Mouse (Mus musculus): ENCODE data around the gene Rnf208.

The Rnf208 gene

DNA sequence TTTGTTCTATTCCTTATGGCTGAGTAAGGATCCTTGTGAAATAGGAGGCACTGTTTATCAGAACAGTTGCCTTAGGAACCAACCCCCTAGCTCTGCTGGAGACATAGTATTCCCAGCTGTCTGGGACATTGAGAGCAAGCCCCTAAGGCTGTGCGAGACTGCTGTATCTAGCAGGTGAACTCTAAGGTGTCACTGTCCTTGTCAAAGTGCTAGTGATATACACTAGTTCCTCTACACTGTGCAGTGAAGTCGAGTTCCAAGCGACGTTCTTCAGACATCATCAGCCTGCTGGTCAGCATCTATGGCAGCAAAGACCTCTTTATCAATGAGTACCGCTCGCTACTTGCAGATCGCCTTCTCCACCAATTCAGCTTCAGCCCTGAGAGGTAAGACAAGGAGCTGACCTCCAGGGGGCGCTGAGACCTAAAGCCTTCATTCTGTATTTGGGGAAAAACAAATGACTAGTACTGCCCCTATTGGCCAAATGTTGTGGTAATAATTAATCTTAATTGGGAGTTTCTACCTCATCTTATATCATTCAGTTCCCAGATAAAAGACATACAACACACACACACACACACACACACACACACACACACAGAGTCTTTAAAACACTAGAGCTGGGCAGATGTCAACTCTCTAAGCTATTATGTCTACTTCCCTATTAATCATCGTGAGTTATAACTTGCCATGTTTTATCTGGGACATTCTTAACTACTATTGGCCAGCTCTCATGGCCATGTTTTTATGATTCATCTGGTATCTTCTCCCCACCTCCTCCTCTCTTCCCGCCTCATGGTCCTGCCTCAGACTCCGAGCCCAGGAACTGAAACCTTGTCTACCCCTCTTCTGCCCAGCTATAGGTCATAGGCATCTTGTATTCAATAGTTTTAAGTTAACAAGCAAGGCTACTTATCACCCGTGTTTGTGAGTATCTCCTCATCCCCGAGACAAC is 37.1 kb downstream of the Rnf208 start:
- DNase-seq (ENCODE audit: low spot score in 2 of 2): peak in 1 of 2 experiments; percentile 39

DNA sequence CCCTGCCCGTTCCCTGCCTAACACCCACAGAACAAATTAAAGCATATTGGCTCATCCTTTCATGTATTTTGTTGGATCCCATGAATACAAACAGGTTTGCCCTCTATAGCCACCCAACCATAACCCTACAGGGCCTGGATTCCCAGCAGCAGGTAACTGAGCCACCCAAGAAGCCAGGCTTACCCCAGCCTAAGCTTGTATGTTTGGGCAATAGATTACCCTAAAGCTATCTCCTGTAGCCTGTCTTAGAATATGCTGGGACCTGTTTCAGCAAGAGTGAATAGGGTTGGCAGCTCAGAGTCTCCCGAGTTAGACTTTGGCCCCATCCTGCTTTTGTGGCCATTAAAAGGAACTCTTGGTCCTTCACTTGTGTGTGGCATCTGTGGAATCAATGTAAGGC is 43.5 kb downstream of the Rnf208 start:
- no peak for DNase-seq (ENCODE audit: low spot score in 2 of 2)

- no peak for DNase-seq (ENCODE audit: low spot score in 2 of 2)
Observed at GRCm38 (mm10) chr2:25286314-25286713, 44.3 kb downstream of the Rnf208 start.

- DNase-seq (ENCODE audit: low spot score in 2 of 2): no peak
Observed at GRCm38 (mm10) chr2:25286837-25287636, 45.0 kb downstream of the Rnf208 start.

DNA sequence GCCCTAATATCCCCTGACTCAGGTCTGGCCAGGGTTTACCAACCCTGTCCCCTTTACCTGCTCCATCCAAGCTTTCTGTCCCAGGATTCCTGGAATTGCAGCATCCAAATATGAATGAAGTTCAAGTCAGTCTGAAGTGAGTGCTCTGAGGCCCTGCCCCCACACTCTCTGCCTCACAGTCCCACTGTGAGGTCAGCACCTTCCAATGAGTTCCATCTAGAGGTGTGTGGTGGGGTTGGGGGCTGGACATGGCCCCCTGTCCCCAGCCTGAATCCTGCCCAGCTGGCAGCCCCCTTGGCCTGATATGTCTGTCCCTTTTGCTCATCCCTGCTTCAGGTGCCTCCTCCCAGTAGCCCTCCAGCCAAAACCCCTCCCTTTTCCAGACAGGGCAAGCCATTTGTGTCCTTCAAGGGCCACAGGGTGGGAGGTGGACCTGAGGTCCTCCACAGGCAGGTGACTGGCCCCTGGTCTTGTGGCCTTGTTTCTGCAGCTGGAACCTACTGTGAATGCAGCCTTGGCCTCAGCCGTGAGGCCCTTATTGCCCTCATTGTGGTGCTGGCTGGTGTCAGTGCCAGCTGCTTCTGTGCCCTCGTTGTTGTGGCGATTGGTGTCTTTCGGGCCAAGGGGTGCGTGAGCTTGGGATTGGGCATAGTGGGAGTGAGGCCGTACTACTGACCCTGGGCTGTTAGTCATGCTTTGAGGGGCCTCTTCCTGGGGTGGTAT is 46.0 kb downstream of the Rnf208 start, which contains the start of gene Tmem210:
TSS of gene Tmem210 (plus strand) at position 219 of the 723 bp plus-strand sequence.
- no peak for DNase-seq (ENCODE audit: low spot score in 2 of 2)

DNA sequence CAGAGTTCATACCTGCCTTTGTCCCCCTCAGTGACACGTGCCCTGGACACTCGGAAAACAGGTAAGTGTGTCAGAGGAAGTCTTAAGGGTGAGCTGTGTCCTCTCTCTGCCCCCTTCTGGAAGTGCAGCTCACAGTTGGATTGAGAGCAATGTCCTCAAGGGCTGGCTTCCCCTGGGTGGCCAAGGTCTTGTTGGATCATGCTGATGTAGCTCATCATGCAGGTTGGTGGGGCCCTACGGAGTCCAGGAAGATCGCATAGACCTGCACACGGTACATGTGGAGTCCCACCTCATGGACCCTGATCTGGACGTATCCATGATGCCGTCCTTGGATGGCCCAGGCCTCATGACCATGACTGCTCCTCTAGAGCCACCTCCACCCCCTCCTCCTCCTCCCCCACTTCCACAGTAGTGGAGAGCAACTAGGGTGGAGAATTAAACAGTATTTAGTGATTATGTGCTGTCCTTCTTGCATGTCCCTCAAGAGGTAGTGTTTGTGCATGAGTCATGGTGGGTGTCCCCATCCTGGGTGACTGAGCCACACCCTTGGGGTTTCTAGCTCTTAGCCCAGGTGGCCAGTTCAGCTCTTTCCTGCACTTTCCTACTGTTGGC is 46.8 kb downstream of the Rnf208 start:
- no peak for DNase-seq (ENCODE audit: low spot score in 2 of 2)

DNA sequence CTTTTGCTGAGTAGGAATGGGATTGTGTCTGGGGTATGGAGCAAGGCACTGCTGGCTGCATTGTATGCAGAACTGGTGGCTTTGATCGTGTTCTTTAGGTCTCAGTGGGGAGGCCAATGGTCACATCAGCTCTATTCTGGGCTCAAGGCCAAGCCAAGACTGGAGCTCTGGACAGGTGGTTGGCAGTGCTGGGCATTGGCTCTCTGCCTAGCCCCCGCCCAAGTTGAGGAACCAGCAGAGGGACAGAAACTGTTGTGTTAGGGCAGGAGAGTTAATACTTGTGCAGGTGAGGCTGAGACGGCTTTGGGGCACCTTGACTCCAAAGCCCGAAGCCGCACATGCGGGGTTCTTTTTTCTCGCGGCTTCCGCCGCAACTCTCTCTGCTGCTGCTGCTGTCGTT is 47.6 kb downstream of the Rnf208 start, which contains the start of gene Lrrc26:
TSS of gene Lrrc26 (plus strand) at position 265 of the 400 bp plus-strand sequence.
- no peak for DNase-seq (ENCODE audit: low spot score in 2 of 2)

DNA sequence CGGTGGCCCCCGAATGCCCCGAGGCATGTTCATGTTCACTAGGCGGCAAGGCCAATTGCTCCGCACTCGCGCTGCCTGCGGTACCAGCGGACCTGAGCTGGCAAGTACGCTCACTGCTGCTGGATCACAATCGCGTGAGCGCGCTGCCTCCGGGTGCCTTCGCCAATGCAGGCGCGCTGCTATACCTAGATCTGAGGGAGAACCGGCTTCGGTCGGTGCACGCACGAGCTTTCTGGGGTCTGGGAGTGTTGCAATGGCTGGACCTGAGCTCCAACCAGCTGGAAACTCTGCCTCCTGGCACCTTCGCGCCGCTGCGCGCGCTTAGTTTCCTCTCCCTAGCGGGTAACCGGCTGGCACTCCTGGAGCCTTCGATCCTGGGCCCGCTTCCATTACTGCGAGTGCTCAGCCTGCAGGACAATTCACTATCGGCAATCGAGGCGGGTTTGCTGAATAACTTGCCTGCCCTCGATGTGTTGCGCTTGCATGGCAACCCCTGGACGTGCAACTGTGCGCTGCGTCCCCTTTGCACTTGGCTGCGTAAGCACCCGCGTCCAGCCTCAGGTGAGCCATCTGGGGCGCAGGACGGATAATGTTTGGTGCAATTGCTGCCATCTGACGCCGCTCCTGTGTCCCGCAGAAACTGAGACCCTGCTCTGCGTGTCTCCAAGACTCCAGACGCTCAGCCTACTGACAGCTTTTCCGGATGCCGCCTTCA is 48.2 kb downstream of the Rnf208 start:
- peak; percentile 68 to 69 for DNase-seq (ENCODE audit: low spot score in 2 of 2)

DNA sequence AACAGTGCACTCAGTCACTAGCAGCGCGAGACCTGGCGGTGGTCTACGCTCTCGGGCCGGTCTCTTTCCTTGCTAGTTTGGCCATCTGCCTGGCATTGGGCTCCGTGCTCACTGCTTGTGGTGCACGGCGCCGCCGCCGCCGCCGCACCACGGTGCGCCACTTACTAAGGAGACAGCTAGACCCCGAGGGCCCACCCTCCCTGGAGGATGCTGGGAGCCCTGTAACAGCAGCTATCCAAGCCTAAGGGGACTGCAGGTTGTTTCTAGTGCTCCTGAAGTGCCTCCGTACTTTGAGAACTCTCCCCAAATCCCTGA is 48.7 kb downstream of the Rnf208 start:
- DNase-seq (ENCODE audit: low spot score in 2 of 2): no peak

GRCm38 (mm10) chr2:25291184-25292053 is 49.4 kb downstream of the Rnf208 start:
- DNase-seq (ENCODE audit: low spot score in 2 of 2): no peak

- DNase-seq (ENCODE audit: low spot score in 2 of 2): no peak
Observed at GRCm38 (mm10) chr2:25292054-25292544, 50.0 kb downstream of the Rnf208 start.

- DNase-seq (ENCODE audit: low spot score in 2 of 2): no peak
Observed at GRCm38 (mm10) chr2:25292856-25293255, 50.8 kb downstream of the Rnf208 start.

DNA sequence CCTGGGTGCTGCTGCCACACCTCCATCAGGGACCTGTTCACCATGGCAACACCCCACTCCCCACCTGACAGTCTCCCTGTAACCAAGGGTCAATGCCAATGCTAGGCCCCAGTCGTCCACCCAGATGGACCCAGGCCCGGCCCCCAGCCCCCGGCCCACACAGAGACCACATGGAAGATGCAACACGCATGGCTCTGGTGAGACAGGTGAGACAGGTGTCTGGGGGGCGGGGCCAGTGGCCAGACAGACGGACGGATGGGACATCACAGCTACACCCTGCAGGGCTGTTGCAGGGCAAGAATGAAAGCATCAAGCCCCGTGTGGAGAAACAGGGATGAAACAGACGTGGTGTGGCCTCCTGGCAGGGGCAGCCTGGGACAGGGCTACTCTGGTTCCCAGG is 51.7 kb downstream of the Rnf208 start:
- DNase-seq (ENCODE audit: low spot score in 2 of 2): no peak
